Mouse (Mus musculus) left cerebral cortex, postnatal 25 days (tissue): ENCODE data around the gene Sectm1b. TPM values are rescaled to one million over a fixed set of nuclear protein-coding genes. Genes with fewer than 3 reads are reported as not detected.
"Not testable (repeated sequence)": the region's sequence is repeated elsewhere in the genome, so short reads cannot be mapped to it uniquely, and the experiment has no call there.

Source experiments
- DNase-seq, 2 experiments: peaks; one replicate each; pipeline ENCODE4 v3.0.0; 2022; ENCODE audit warnings: low spot score in 2 of 2, mixed read lengths in 1 of 2
- intact Hi-C: fragments of 180-260 bp; cut with DNase I; formaldehyde crosslinking; loops from one replicate; pipeline ENCODE4 v1.15.1; 2025
- total RNA-seq, 2 experiments: library from RNA; stranded (reverse); gene quantifications; 2 replicates each; pipeline ENCODE4 v1.2.3; 2021

The Sectm1b gene
- not detected for total RNA-seq

- no peak for DNase-seq
- intact Hi-C loops, result no loop called here
Observed at GRCm38 (mm10) chr11:121063379-121063778, at the start of gene Sectm1b. Gene Sectm1b (minus strand): TSS chr11:121063569.

GRCm38 (mm10) chr11:121112091-121112775 is 48.9 kb upstream of the Sectm1b start:
- intact Hi-C loops, result no loop called here
- no peak for DNase-seq

GRCm38 (mm10) chr11:121111601-121112000 is 48.2 kb upstream of the Sectm1b start:
- intact Hi-C loops, result no loop called here

GRCm38 (mm10) chr11:121111051-121111450 is 47.7 kb upstream of the Sectm1b start:
- intact Hi-C loops, result no loop called here
- peak in 1 of 2 experiments; percentile 14 for DNase-seq

More at GRCm38 (mm10) chr11:121111601-121112000, 48.2 kb upstream of the Sectm1b start:
- no peak for DNase-seq

GRCm38 (mm10) chr11:121109986-121110385 is 46.6 kb upstream of the Sectm1b start:
- peak in 1 of 2 experiments; percentile 4 for DNase-seq

GRCm38 (mm10) chr11:121108061-121108460 is 44.7 kb upstream of the Sectm1b start:
- no peak for DNase-seq
- intact Hi-C loops, result no loop called here

More at GRCm38 (mm10) chr11:121109986-121110385, 46.6 kb upstream of the Sectm1b start:
- intact Hi-C loops, result no loop called here

GRCm38 (mm10) chr11:121107242-121107641 is 43.9 kb upstream of the Sectm1b start:
- DNase-seq, intact Hi-C loops: not testable (repeated sequence)

- intact Hi-C loops, result no loop called here
Observed at GRCm38 (mm10) chr11:121101124-121101805, 37.9 kb upstream of the Sectm1b start.

GRCm38 (mm10) chr11:121100692-121101091 is 37.3 kb upstream of the Sectm1b start:
- intact Hi-C loops, result no loop called here
- no peak for DNase-seq

More at GRCm38 (mm10) chr11:121101124-121101805, 37.9 kb upstream of the Sectm1b start:
- DNase-seq, result no peak

GRCm38 (mm10) chr11:121099762-121100161 is 36.4 kb upstream of the Sectm1b start:
- intact Hi-C loops, result no loop called here
- no peak for DNase-seq

GRCm38 (mm10) chr11:121092606-121093585 is 29.5 kb upstream of the Sectm1b start:
- DNase-seq, result no peak
- intact Hi-C loops, result no loop called here

GRCm38 (mm10) chr11:121090943-121091342 is 27.6 kb upstream of the Sectm1b start:
- intact Hi-C loops, result no loop called here

GRCm38 (mm10) chr11:121089756-121090546 is 26.6 kb upstream of the Sectm1b start:
- DNase-seq, result no peak
- intact Hi-C loops, result no loop called here

More at GRCm38 (mm10) chr11:121090943-121091342, 27.6 kb upstream of the Sectm1b start:
- DNase-seq, result peak in 1 of 2 experiments; percentile 6

- DNase-seq, result no peak
- intact Hi-C loops, result no loop called here
Observed at GRCm38 (mm10) chr11:121088997-121089396, 25.6 kb upstream of the Sectm1b start.

GRCm38 (mm10) chr11:121086296-121086695 is 22.9 kb upstream of the Sectm1b start:
- DNase-seq, result no peak
- intact Hi-C loops, result no loop called here

GRCm38 (mm10) chr11:121085181-121085580 is 21.8 kb upstream of the Sectm1b start:
- no peak for DNase-seq

GRCm38 (mm10) chr11:121082857-121083500 is 19.6 kb upstream of the Sectm1b start:
- no peak for DNase-seq
- intact Hi-C loops, result no loop called here

More at GRCm38 (mm10) chr11:121085181-121085580, 21.8 kb upstream of the Sectm1b start:
- intact Hi-C loops, result no loop called here

GRCm38 (mm10) chr11:121082250-121082649 is 18.9 kb upstream of the Sectm1b start:
- intact Hi-C loops, result no loop called here
- no peak for DNase-seq
